ENCODE assay signal across 19 mouse cellular contexts in the genomic region with DNA sequence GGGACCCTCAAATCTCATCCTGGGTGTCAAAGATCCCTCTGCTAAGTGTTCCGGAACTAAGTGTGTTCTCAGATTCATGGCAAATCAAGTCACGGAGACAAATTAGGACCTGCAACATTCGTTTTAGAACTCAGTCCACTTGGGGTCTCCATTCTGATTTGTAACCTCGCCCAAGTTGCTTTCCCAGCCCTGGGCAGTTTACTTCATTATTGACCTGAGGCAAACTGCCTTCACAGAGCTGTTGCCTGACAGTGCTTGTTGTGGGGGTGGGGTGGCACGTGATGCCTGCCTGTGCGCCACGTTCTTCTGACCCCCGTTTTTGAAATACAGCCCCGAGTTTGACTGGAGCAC. TPM values are rescaled to one million over a fixed set of nuclear protein-coding genes. Genes with fewer than 3 reads are reported as not detected.
A peak's percentile ranks its signal among the peaks of the same experiment; 100 is the strongest.
DNase-seq lines count a peak whose midpoint lies in the region; ATAC-seq and TF ChIP-seq lines count a peak whose summit lies in the region.
"Had no signal": no experiment of that assay in that cellular context is flagged by ENCODE, and none has a peak within 500 bp of the region (broad histone marks: within the 10 kb centered on the region; RNA-seq: fewer than 3 reads in every experiment).

No protein-coding gene starts in this region.

- no peaks in the 10 kb centered on the region for H3K36me3 ChIP-seq in kidney, adult 2 months (ENCODE audit: control insufficient read depth, insufficient read depth, low read length)
- H3K36me3 ChIP-seq in intestine, embryonic 14.5 days (ENCODE audit: control insufficient read depth, insufficient read depth, low read length) = no peaks in the 10 kb centered on the region
- H3K36me3 ChIP-seq in liver, postnatal 0 days (replicated peaks; ENCODE audit: insufficient read depth, low read length) = no peaks in the 10 kb centered on the region
- H3K36me3 ChIP-seq in midbrain, embryonic 13.5 days = no peaks in the 10 kb centered on the region
- H3K36me3 ChIP-seq: embryonic facial prominence, embryonic 10.5 days; forebrain, embryonic 15.5 days; hindbrain, embryonic 15.5 days; neural tube, embryonic 15.5 days had no signal

- ATAC-seq in intestine, embryonic 14.5 days (replicated peaks; ENCODE audit: low FRiP score, low TSS enrichment, low read depth) = no peak
- peak; percentile 39 for ATAC-seq in liver, postnatal 0 days
- ATAC-seq in midbrain, embryonic 13.5 days = no peak
- ATAC-seq: forebrain, embryonic 15.5 days had no signal

- 40% methylated on average over 9 of the region's 9 CpGs for WGBS in kidney, adult 2 months
- WGBS in intestine, embryonic 14.5 days = 60% methylated on average over 9 of the region's 9 CpGs
- WGBS in liver, postnatal 0 days (ENCODE audit: insufficient replicate concordance) = 42% methylated on average over 9 of the region's 9 CpGs
- 91% methylated on average over 9 of the region's 9 CpGs for WGBS in midbrain, embryonic 13.5 days

- DNase-seq in kidney, adult 2 months = no peak
- no peak for DNase-seq in kidney, postnatal 4 days
- no peak for DNase-seq in intestine, embryonic 14.5 days (ENCODE audit: low spot score)
- DNase-seq in liver = peak; percentile 36
- DNase-seq in liver, postnatal 0 days = peak; percentile 46
- DNase-seq in thymus, postnatal 0 days (ENCODE audit: low spot score) = no peak
- DNase-seq in right cerebral cortex, adult 18-20 months = no peak
- DNase-seq: adrenal gland, adult 8-10 months; cerebellum, adult 11 months; gastrocnemius, postnatal 36 days; left cerebral cortex, postnatal 4 days; lung, embryonic 14.5 days had no signal

- peak overlapping the region; percentile 30 for H3K4me2 ChIP-seq in intestine, embryonic 14.5 days (ENCODE audit: low read length)
- H3K4me2 ChIP-seq in liver, postnatal 0 days (ENCODE audit: low read depth, low read length) = peak overlapping the region; percentile 50
- no peak overlapping the region for H3K4me2 ChIP-seq in midbrain, embryonic 13.5 days (replicated peaks)
- H3K4me2 ChIP-seq: forebrain, embryonic 15.5 days; hindbrain, embryonic 15.5 days; midbrain, embryonic 11.5 days; neural tube, embryonic 15.5 days had no signal

- H3K9ac ChIP-seq in intestine, embryonic 14.5 days (ENCODE audit: low read length) = no peak overlapping the region
- H3K9ac ChIP-seq in liver, postnatal 0 days (replicated peaks) = no peak overlapping the region
- no peak overlapping the region for H3K9ac ChIP-seq in midbrain, embryonic 13.5 days (replicated peaks)
- H3K9ac ChIP-seq: forebrain, embryonic 15.5 days; hindbrain, embryonic 15.5 days; lung, embryonic 14.5 days; neural tube, embryonic 15.5 days had no signal

- 0 out of 2 replicates have a peak overlapping the region, but pooled peaks have one; percentile 17 for H3K4me3 ChIP-seq in kidney, adult 2 months (ENCODE audit: insufficient read depth, low read depth, low read length)
- no peak overlapping the region for H3K4me3 ChIP-seq in intestine, embryonic 14.5 days (ENCODE audit: low read depth, low read length)
- H3K4me3 ChIP-seq in liver, postnatal 0 days (ENCODE audit: low read depth, low read length) = no peak overlapping the region
- no peak overlapping the region for H3K4me3 ChIP-seq in midbrain, embryonic 13.5 days (replicated peaks)
- H3K4me3 ChIP-seq: embryonic facial prominence, embryonic 10.5 days; erythroblast, embryonic 14.5 days; forebrain, embryonic 15.5 days; hindbrain, embryonic 15.5 days; neural tube, embryonic 15.5 days had no signal

- H3K4me1 ChIP-seq in kidney, adult 2 months (ENCODE audit: control insufficient read depth, insufficient read depth, low read length) = peaks cover 24% of the 10 kb centered on the region
- H3K4me1 ChIP-seq in intestine, embryonic 14.5 days (replicated peaks; ENCODE audit: control insufficient read depth, insufficient read depth, low read length) = 0 out of 2 replicates have a peak, but pooled peaks cover 3% of the 10 kb centered on the region
- peaks cover 5% of the 10 kb centered on the region; the same call in 1 of the 2 replicates for H3K4me1 ChIP-seq in liver, postnatal 0 days (ENCODE audit: insufficient read depth)
- 0 out of 2 replicates have a peak, but pooled peaks cover 6% of the 10 kb centered on the region for H3K4me1 ChIP-seq in midbrain, embryonic 13.5 days (replicated peaks)
- H3K4me1 ChIP-seq: forebrain, embryonic 15.5 days; hindbrain, embryonic 15.5 days; neural tube, embryonic 15.5 days had no signal

- TF ChIP-seq CTCF in kidney, adult 2 months (conservative IDR thresholded peaks at IDR 0.05; ENCODE audit: insufficient read depth, insufficient read length, low read depth, low read length) = no peak
- TF ChIP-seq CTCF in liver, postnatal 0 days (IDR thresholded peaks at IDR 0.05; ENCODE audit: low read depth) = no peak

- H3K9me3 ChIP-seq in intestine, embryonic 14.5 days (ENCODE audit: control insufficient read depth, low read length) = no peaks in the 10 kb centered on the region
- H3K9me3 ChIP-seq in liver, postnatal 0 days (ENCODE audit: low read length) = no peaks in the 10 kb centered on the region
- no peaks in the 10 kb centered on the region for H3K9me3 ChIP-seq in midbrain, embryonic 13.5 days
- H3K9me3 ChIP-seq: embryonic facial prominence, embryonic 10.5 days; forebrain, embryonic 15.5 days; hindbrain, embryonic 15.5 days; neural tube, embryonic 15.5 days had no signal

- H3K27ac ChIP-seq in kidney, adult 2 months (ENCODE audit: insufficient read depth, low read depth, low read length) = peak overlapping the region; percentile 93
- peak overlapping the region; percentile 76 for H3K27ac ChIP-seq in intestine, embryonic 14.5 days (ENCODE audit: low read depth)
- H3K27ac ChIP-seq in liver, postnatal 0 days (ENCODE audit: low read depth) = peak overlapping the region; percentile 82
- no peak overlapping the region for H3K27ac ChIP-seq in midbrain, embryonic 13.5 days
- H3K27ac ChIP-seq: embryonic facial prominence, embryonic 10.5 days; forebrain, embryonic 15.5 days; hindbrain, embryonic 15.5 days; neural tube, embryonic 15.5 days had no signal

- no peak for TF ChIP-seq EP300 in liver, postnatal 0 days (IDR thresholded peaks at IDR 0.05; ENCODE audit: low read depth)

- no peak for TF ChIP-seq POLR2A in kidney, adult 2 months (IDR thresholded peaks at IDR 0.05; ENCODE audit: low read depth, low read length)

- no peaks in the 10 kb centered on the region for H3K27me3 ChIP-seq in kidney, adult 2 months (replicated peaks; ENCODE audit: control insufficient read depth, insufficient read depth, low read length)
- H3K27me3 ChIP-seq in intestine, embryonic 14.5 days (replicated peaks; ENCODE audit: control insufficient read depth, insufficient read depth, low read length) = no peaks in the 10 kb centered on the region
- H3K27me3 ChIP-seq in liver, postnatal 0 days (ENCODE audit: insufficient read depth, low read length) = no peaks in the 10 kb centered on the region
- no peaks in the 10 kb centered on the region for H3K27me3 ChIP-seq in midbrain, embryonic 13.5 days
- H3K27me3 ChIP-seq: forebrain, embryonic 15.5 days had no signal

RNA-seq across cellular contexts. Expression of gene Tcf7l2, which starts 40.4 kb away (rescaled TPM):
- polyA plus RNA-seq in kidney, adult 2 months (2012; rRNA removed) = 15.8 and 18.2 TPM in 2 replicates
- polyA plus RNA-seq in intestine, embryonic 14.5 days (2014; fragmentation: Nextera tagmentation; extraction: Ambion mirVana) = 97.2 and 99.2 TPM in 2 replicates
- polyA plus RNA-seq in liver, postnatal 0 days (2015; fragmentation: Nextera tagmentation; extraction: Ambion mirVana) = 18.8 and 21.6 TPM in 2 replicates
- 12.8 and 14.1 TPM in 2 replicates for polyA plus RNA-seq in thymus, postnatal 0 days (2015; fragmentation: Nextera tagmentation; extraction: Ambion mirVana)
- 584 and 798 TPM in 2 replicates for polyA plus RNA-seq in midbrain, embryonic 13.5 days (2015; fragmentation: Nextera tagmentation; extraction: Ambion mirVana)

Comparison
In these comparisons a context has a peak if more than half of its experiments do, and no peak if none do; other contexts are left out.
1. DNase-seq: peak in liver (single experiment) and liver, postnatal 0 days (single experiment); none in kidney, adult 2 months (single experiment), kidney, postnatal 4 days (0 of 2), intestine, embryonic 14.5 days (single experiment), thymus, postnatal 0 days (single experiment) and right cerebral cortex, adult 18-20 months (single experiment).